Mouse (Mus musculus) granulocyte monocyte progenitor cell, adult 5-6 weeks (primary cell): ENCODE data around the gene Hypk. TPM values are rescaled to one million over a fixed set of nuclear protein-coding genes. Genes with fewer than 3 reads are reported as not detected.
A peak's percentile ranks its signal among the peaks of the same experiment; 100 is the strongest.

Source experiments
- ATAC-seq: replicated peaks from 2 replicates; pipeline ENCODE4 v1.8.0; 2016; ENCODE audit warnings: mild to moderate bottlenecking, moderate TSS enrichment, inconsistent platforms; ENCODE audit not compliant: poor library complexity, severe bottlenecking
- total RNA-seq, 2 experiments: library from RNA; stranded (forward) in 1 of 2; stranded (reverse) in 1 of 2; fragments of 200-712, 200-1000 nt in 1 of 2; fragments of >200 nt in 1 of 2; fragmentation: Nextera tagmentation in 1 of 2; gene quantifications; 2 replicates each; pipeline ENCODE4 v1.2.3; 2014 to 2017

Hypk gene
- total RNA-seq, 2 experiments from 2014 or later = 78.2 to 133 TPM

- no peak for ATAC-seq
Measured at GRCm38 (mm10) chr2:121483576-121483975, 30.5 kb downstream of the Hypk start.

DNA sequence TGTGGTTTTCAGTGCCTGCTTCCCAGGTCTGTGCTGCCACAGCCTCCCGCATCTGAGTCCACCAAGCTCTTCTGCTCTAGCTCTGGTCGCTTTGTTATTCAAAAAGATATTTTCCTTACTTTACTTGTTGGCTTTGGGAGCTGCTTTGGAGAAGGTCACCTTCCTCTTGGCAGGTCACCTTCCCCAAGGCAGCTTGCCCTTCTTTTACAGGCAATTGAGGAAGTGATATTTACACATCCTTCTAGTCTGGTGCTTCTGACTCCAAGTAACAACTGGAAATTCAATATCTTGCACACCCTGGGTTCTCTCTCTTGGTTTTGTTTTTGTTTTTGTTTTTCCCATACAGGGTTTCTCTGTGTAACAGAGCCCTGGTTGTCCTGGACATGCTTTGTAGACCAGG is 31.3 kb downstream of the Hypk start:
- peak; percentile 62 for ATAC-seq

DNA sequence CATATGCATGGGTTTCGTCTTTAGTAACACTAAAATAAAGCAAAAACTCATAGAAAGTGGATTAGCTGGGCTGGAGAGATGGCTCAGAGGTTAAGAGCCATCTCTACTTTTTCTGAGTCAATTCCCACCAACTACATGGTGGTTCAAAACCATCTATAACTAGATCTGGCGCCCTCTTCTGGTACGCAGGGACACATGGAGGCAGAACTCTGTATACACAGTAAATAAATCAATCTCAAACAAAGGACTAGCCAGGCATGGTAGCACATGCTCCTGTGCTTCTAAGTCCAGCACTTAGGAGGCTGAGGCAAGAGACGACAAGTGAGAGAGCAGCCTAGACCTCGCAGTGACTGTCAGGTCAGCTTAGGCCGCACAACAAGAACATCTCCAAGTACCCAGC is 48.5 kb downstream of the Hypk start:
- ATAC-seq = 0 out of 2 replicates have a peak, but pooled peaks have one; percentile 33

GRCm38 (mm10) chr2:121505942-121506882 is 53.1 kb downstream of the Hypk start, which contains the start of the genes Mfap1a and Wdr76:
Gene Mfap1a (minus strand): TSS chr2:121506665.
Gene Wdr76 (plus strand): TSS chr2:121506723.
- ATAC-seq = peak; percentile 95

DNA sequence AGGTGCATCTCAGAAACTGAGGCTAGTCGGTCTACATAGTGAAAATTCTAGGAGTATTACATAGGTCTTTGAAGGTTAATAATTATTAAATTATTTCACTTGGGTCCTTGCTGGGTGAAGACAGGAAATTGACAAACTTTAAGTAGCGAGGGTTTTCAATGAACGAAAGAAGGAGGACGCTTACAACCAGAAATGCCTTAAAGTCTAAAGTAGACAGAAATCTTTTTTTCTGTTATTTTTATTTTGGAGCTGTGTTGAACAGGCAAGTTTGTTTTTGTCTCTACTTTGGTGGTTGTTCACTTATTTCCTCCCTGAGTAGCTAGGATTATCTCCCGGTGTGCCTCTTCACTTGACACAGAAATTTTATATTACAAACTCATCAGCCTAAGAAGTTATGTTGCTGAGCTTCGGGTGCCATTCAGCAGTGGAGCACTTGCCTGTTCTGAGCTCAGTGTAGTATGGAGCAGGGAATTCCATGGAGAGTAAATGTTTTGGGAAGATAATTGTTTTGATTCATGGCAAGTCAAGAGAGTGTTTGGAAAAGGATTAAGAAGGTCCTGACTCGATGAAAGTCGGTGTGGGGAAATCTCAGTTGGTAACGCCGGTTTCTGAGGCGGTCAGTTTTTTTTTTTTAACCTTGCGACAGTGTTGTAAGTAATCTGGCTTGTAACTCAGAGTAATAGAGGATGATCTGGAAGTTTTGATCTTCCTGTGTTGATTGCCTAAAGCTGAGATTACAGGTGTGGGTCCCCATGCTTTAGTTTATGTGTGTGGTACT is 54.3 kb downstream of the Hypk start:
- ATAC-seq = no peak

DNA sequence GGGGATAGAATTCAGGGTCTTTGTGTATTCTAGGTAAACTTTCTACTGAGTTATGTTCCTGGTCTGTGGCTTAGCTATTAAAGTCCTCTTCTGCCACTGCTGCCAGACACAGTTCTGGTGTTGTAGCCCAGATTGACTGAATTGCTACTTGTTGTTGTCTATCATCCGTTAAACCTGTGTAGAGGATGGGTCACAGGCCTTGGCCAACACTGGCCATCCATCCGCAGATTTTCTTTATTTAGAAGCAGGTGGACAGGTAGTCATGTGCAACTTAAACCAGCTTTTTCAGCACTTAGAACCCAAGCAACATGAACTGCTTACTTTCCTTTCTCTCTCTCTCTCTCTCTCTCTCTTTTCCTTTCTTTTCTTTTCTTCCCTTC is 54.9 kb downstream of the Hypk start:
- ATAC-seq = no peak

Other genes with a start within 250 kb of the Hypk start
- 30.9 and 43.3 TPM in 2 replicates for gene Trp53bp1, start 181.9 kb upstream of the Hypk start, total RNA-seq (2014; fragmentation: Nextera tagmentation)
- gene Trp53bp1, start 181.9 kb upstream of the Hypk start, total RNA-seq (2017) = 33.3 and 43.6 TPM in 2 replicates
- not detected in 2 replicates for gene Map1a, start 163.7 kb upstream of the Hypk start, total RNA-seq (2014; fragmentation: Nextera tagmentation)
- gene Map1a, start 163.7 kb upstream of the Hypk start, total RNA-seq (2017) = 0.04 TPM in 1 of 2 replicates, not detected in the other
- gene Ppip5k1, start 97.9 kb upstream of the Hypk start, total RNA-seq (2014; fragmentation: Nextera tagmentation) = 11.0 and 15.1 TPM in 2 replicates
- gene Ppip5k1, start 97.9 kb upstream of the Hypk start, total RNA-seq (2017) = 8.4 and 10.3 TPM in 2 replicates
- not detected in 2 replicates for gene Ckmt1, start 95.6 kb upstream of the Hypk start, total RNA-seq (2014; fragmentation: Nextera tagmentation)
- gene Ckmt1, start 95.6 kb upstream of the Hypk start, total RNA-seq (2017) = not detected in 2 replicates
- not detected in 2 replicates for gene Strc, start 66.1 kb upstream of the Hypk start, total RNA-seq (2014; fragmentation: Nextera tagmentation)
- not detected in 2 replicates for gene Strc, start 66.1 kb upstream of the Hypk start, total RNA-seq (2017)
- gene Pdia3, start 39.5 kb upstream of the Hypk start, total RNA-seq (2014; fragmentation: Nextera tagmentation) = 315 and 355 TPM in 2 replicates
- gene Pdia3, start 39.5 kb upstream of the Hypk start, total RNA-seq (2017) = 423 and 509 TPM in 2 replicates
- 1.3 TPM in 2 replicates for gene Catsper2, start 39.5 kb upstream of the Hypk start, total RNA-seq (2014; fragmentation: Nextera tagmentation)
- gene Catsper2, start 39.5 kb upstream of the Hypk start, total RNA-seq (2017) = 1.8 and 1.9 TPM in 2 replicates
- gene Ell3, start 9.0 kb upstream of the Hypk start, total RNA-seq (2014; fragmentation: Nextera tagmentation) = not detected in 2 replicates
- gene Ell3, start 9.0 kb upstream of the Hypk start, total RNA-seq (2017) = not detected in 2 replicates
- 530 and 577 TPM in 2 replicates for gene Serf2, start 4.1 kb upstream of the Hypk start, total RNA-seq (2014; fragmentation: Nextera tagmentation)
- 211 and 218 TPM in 2 replicates for gene Serf2, start 4.1 kb upstream of the Hypk start, total RNA-seq (2017)
- gene Serinc4, start 3.5 kb downstream of the Hypk start, total RNA-seq (2014; fragmentation: Nextera tagmentation) = not detected in 2 replicates
- gene Serinc4, start 3.5 kb downstream of the Hypk start, total RNA-seq (2017) = 0.26 and 0.60 TPM in 2 replicates
- 23.3 and 30.9 TPM in 2 replicates for gene Mfap1b, start 20.8 kb downstream of the Hypk start, total RNA-seq (2014; fragmentation: Nextera tagmentation)
- gene Mfap1b, start 20.8 kb downstream of the Hypk start, total RNA-seq (2017) = 45.9 and 52.2 TPM in 2 replicates
- gene Mfap1a, start 53.4 kb downstream of the Hypk start, total RNA-seq (2014; fragmentation: Nextera tagmentation) = 23.3 and 24.5 TPM in 2 replicates
- 36.3 and 46.9 TPM in 2 replicates for gene Mfap1a, start 53.4 kb downstream of the Hypk start, total RNA-seq (2017)
- gene Wdr76, start 53.4 kb downstream of the Hypk start, total RNA-seq (2014; fragmentation: Nextera tagmentation) = 34.1 and 39.1 TPM in 2 replicates
- gene Wdr76, start 53.4 kb downstream of the Hypk start, total RNA-seq (2017) = 33.9 and 38.7 TPM in 2 replicates